ENCODE assay signal across 23 mouse cellular contexts in the genomic region with DNA sequence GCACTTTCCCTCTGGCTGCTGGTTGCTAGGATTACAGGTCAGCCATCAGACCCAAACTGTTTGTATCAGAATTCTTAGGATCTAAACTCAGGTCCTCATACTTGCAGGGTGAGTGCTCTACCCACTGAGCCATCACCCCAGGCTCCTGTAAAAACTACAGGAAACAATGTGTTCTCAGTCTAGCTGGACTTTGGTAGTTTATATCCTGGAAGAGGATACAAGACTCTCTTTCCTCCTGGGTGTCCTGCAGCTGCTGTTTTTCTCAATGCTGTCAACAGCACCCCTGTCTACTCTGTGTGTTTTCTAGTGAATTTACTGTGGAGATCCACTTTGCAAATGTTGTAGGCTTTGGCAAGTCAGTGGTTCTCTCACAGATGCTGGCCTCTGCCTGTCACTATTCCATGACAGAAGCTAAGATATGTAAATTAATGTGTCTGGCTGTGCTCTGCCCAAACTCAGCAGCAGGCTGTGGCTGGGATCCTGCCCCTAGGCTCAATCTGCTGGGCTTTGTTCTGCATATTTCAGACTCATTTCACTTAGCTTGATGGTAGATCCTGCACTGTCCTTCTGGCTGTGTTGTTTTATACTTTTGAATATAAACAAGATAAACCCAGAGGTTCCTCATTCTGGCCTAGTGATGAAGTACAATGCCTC. TPM values are rescaled to one million over a fixed set of nuclear protein-coding genes. Genes with fewer than 3 reads are reported as not detected.
DNase-seq lines count a peak whose midpoint lies in the region; ATAC-seq and TF ChIP-seq lines count a peak whose summit lies in the region.
"Had no signal": no experiment of that assay in that cellular context is flagged by ENCODE, and none has a peak within 500 bp of the region (broad histone marks: within the 10 kb centered on the region; RNA-seq: fewer than 3 reads in every experiment).

No protein-coding gene starts in this region.

- no peaks in the 10 kb centered on the region for H3K27me3 ChIP-seq in forebrain, embryonic 16.5 days (replicated peaks; ENCODE audit: control insufficient read depth, insufficient read depth, low read length)
- no peaks in the 10 kb centered on the region for H3K27me3 ChIP-seq in forebrain, embryonic 10.5 days (ENCODE audit: poor library complexity, severe bottlenecking)
- no peaks in the 10 kb centered on the region for H3K27me3 ChIP-seq in midbrain, embryonic 16.5 days (ENCODE audit: control insufficient read depth, insufficient read depth, low read depth, low read length)
- H3K27me3 ChIP-seq: limb, embryonic 15.5 days; Patski; stomach, embryonic 15.5 days had no signal

- no peak overlapping the region for H3K4me2 ChIP-seq in forebrain, embryonic 16.5 days (ENCODE audit: low read length)
- H3K4me2 ChIP-seq in midbrain, embryonic 16.5 days (ENCODE audit: low read length), result no peak overlapping the region
- H3K4me2 ChIP-seq: limb, embryonic 15.5 days; stomach, embryonic 15.5 days had no signal

- intact Hi-C loops in heart, postnatal 10 days (cut with DNase I), result no loop called here
- intact Hi-C loops in heart, postnatal 36 days (cut with DNase I), result no loop called here

- no peak overlapping the region for H3K4me3 ChIP-seq in forebrain, embryonic 16.5 days (replicated peaks; ENCODE audit: low read length)
- H3K4me3 ChIP-seq in forebrain, embryonic 10.5 days, result no peak overlapping the region
- no peak overlapping the region for H3K4me3 ChIP-seq in layer of hippocampus, adult 2 months
- no peak overlapping the region for H3K4me3 ChIP-seq in midbrain, embryonic 16.5 days (ENCODE audit: low read depth, low read length)
- H3K4me3 ChIP-seq: limb, embryonic 15.5 days; myocyte; stomach, embryonic 15.5 days had no signal

- no peaks in the 10 kb centered on the region for H3K4me1 ChIP-seq in forebrain, embryonic 16.5 days (replicated peaks; ENCODE audit: control insufficient read depth, insufficient read depth, low read length)
- no peaks in the 10 kb centered on the region for H3K4me1 ChIP-seq in forebrain, embryonic 10.5 days
- H3K4me1 ChIP-seq in midbrain, embryonic 16.5 days (ENCODE audit: control insufficient read depth, insufficient read depth, low read length), result no peaks in the 10 kb centered on the region
- H3K4me1 ChIP-seq: limb, embryonic 15.5 days; stomach, embryonic 15.5 days had no signal

- no peak overlapping the region for H3K9ac ChIP-seq in forebrain, embryonic 16.5 days (replicated peaks; ENCODE audit: low read depth, low read length)
- no peak overlapping the region for H3K9ac ChIP-seq in midbrain, embryonic 16.5 days (ENCODE audit: low read depth, low read length)
- H3K9ac ChIP-seq: limb, embryonic 15.5 days; stomach, embryonic 15.5 days had no signal

- no peaks in the 10 kb centered on the region for H3K36me3 ChIP-seq in forebrain, embryonic 16.5 days (ENCODE audit: control insufficient read depth, insufficient read depth)
- no peaks in the 10 kb centered on the region for H3K36me3 ChIP-seq in forebrain, embryonic 10.5 days (replicated peaks)
- H3K36me3 ChIP-seq in midbrain, embryonic 16.5 days (ENCODE audit: control insufficient read depth, insufficient read depth, low read length), result no peaks in the 10 kb centered on the region
- H3K36me3 ChIP-seq: limb, embryonic 15.5 days; stomach, embryonic 15.5 days had no signal

- H3K9me3 ChIP-seq in forebrain, embryonic 16.5 days (ENCODE audit: control insufficient read depth, low read length), result no peaks in the 10 kb centered on the region
- H3K9me3 ChIP-seq in forebrain, embryonic 10.5 days, result no peaks in the 10 kb centered on the region
- no peaks in the 10 kb centered on the region for H3K9me3 ChIP-seq in midbrain, embryonic 16.5 days (replicated peaks; ENCODE audit: control insufficient read depth, low read length, poor library complexity, severe bottlenecking)
- H3K9me3 ChIP-seq: limb, embryonic 15.5 days; stomach, embryonic 15.5 days had no signal

- no peak overlapping the region for H3K27ac ChIP-seq in forebrain, embryonic 16.5 days (ENCODE audit: low read length)
- no peak overlapping the region for H3K27ac ChIP-seq in forebrain, embryonic 10.5 days
- H3K27ac ChIP-seq in layer of hippocampus, adult 2 months, result peak overlapping the region; percentile 18; the same call in 1 of the 2 replicates
- H3K27ac ChIP-seq in midbrain, embryonic 16.5 days (ENCODE audit: low read length), result no peak overlapping the region
- H3K27ac ChIP-seq: limb, embryonic 15.5 days; stomach, embryonic 15.5 days had no signal

- no peak for DNase-seq in forebrain, embryonic 10.5 days (ENCODE audit: extremely low spot score, low spot score)
- DNase-seq in heart, postnatal 10 days, result peak; percentile 42 to 45
- no peak for DNase-seq in heart, postnatal 36 days
- no peak for DNase-seq in layer of hippocampus, adult 2 months (ENCODE audit: low spot score in 2 of 2)
- DNase-seq in layer of hippocampus, adult 9-10 months (ENCODE audit: low spot score), result no peak
- DNase-seq in urinary bladder, postnatal 14 days (ENCODE audit: low spot score), result no peak
- DNase-seq: adrenal gland, postnatal 10 days; cerebellum, adult 9-11 months; kidney, adult 2 months; kidney, postnatal 14 days; spleen, adult 18-20 months; thymus, adult 18-20 months; thymus, postnatal 4 days had no signal

- TF ChIP-seq CTCF in layer of hippocampus, adult 2 months (conservative IDR thresholded peaks at IDR 0.05), result no peak

- 0 out of 2 replicates have a peak, but pooled peaks have one; percentile 26 for ATAC-seq in forebrain, embryonic 16.5 days
- peak; percentile 67 for ATAC-seq in midbrain, embryonic 16.5 days
- ATAC-seq: activated CD4-positive, CD25-positive, alpha-beta regulatory T cell, adult 4 months; CD4-positive, CD25-positive, alpha-beta regulatory T cell, adult 4 months; lung, postnatal 0 days; Patski had no signal

RNA-seq across cellular contexts. Expression of a gene that starts 27.3 kb away (rescaled TPM):
- polyA plus RNA-seq in forebrain, embryonic 16.5 days (2015; fragmentation: Nextera tagmentation; extraction: Ambion mirVana), result 12.9 and 19.5 TPM in 2 replicates
- 1.9 TPM in 2 replicates for polyA plus RNA-seq in forebrain, embryonic 10.5 days (2016; fragmentation: Nextera tagmentation; extraction: Ambion mirVana)
- not detected for total RNA-seq in heart, postnatal 10 days (2021)
- total RNA-seq in heart, postnatal 36 days (2021), result not detected
- 10 to 100 TPM; 13.0 to 15.7 TPM for total RNA-seq in layer of hippocampus, adult 2 months (2021)
- polyA plus RNA-seq in midbrain, embryonic 16.5 days (2015; fragmentation: Nextera tagmentation; extraction: Ambion mirVana), result 32.1 and 32.6 TPM in 2 replicates
- total RNA-seq: gastrocnemius, adult 8-10 months had no signal

Comparison
In these comparisons a context has a peak if more than half of its experiments do, and no peak if none do; other contexts are left out.
1. DNase-seq: peak in heart, postnatal 10 days (2 of 2); none in forebrain, embryonic 10.5 days (single experiment), heart, postnatal 36 days (0 of 2), layer of hippocampus, adult 2 months (0 of 2), layer of hippocampus, adult 9-10 months (single experiment) and urinary bladder, postnatal 14 days (single experiment).
2. RNA of a gene that starts 27.3 kb away (total RNA-seq): 13.0 to 15.7 TPM in layer of hippocampus, adult 2 months; not detected in heart, postnatal 36 days and not detected in heart, postnatal 10 days; every median in the first group is over 10 times any median in the second.